Mouse (Mus musculus) liver, adult (tissue): Measurements from ENCODE around the gene Grk6.

Source experiments
- GATA4 ChIP-seq: IDR thresholded peaks from 2 replicates; pipeline ENCODE4 v1.6.1; 2014; ENCODE audit warnings: mild to moderate bottlenecking, low read length; ENCODE audit not compliant: insufficient replicate concordance

The Grk6 gene

DNA sequence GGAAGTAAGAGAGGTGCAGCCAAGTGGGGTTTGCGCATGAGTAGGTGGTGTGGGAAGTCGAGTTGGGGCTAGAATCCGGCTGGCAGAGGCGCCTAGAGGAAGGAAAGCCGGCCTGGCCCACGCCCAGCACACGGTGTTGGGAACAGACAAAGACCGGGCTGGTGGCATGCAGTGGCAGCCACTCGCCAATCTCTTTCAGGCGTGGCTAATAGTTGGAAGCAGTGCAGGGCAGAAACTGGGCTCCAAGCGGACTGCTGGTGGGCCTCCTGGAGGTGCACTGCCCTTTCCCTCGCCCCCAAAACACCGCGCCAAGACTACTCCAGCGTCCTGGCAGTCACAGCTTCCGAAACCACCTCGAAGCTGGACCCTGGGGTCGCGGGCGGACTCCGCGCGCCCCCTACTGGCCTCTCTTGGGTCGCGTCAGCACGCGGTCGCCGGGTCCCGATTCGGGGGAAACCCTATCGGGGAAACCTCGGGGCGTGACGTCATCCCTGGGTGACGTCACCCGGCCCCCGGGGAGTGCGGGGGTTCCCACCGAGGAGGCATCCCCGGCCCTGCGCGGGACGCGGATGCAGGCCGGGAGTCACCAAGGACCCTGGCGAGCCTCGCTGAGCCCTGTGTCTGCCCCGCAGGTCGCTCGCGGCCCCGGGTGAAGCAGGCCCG lies 26.4 kb downstream of the Grk6 start:
- no peak; the same call in 1 of the 2 replicates for TF ChIP-seq GATA4

- no peak for TF ChIP-seq GATA4
These were observed 26.9 kb downstream of the Grk6 start for GRCm38 (mm10) chr13:55471819-55472131.

DNA sequence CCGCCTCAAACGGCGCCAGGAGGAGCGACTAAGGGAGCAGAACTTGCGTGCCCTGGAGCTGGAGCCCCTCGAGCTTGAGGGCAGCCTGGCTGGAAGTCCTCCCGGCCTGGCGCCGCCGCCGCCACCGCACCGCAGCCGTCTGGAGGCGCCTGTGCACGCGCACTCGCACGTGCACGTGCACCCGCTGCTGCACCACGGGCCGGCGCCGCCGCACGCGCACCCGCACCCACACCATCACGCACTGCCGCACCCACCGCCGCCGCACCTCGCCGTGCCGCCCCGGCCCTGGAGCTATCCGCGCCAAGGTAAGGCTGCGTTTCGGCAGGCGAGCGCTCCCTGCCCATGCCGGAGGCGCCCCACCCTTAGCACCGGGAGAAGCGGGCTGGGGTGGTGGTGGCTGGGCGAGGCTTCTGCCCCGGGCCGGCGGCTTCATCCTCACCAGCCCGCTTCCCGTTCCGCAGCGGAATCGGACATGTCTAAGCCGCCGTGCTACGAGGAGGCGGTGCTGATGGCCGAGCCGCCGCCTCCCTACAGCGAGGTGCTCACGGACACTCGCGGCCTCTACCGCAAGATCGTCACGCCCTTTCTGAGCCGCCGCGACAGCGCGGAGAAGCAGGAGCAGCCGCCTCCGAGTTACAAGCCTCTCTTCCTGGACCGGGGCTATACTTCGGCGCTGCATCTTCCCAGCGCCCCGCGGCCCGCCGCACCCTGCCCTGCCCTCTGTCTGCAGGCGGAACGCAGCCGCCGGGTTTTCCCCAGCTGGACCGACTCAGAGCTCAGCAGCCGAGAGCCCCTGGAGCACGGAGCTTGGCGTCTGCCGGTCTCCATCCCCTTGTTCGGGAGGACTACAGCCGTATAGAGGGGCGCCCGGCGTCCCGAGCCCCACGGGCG lies 27.5 kb downstream of the Grk6 start:
- TF ChIP-seq GATA4 = no peak

DNA sequence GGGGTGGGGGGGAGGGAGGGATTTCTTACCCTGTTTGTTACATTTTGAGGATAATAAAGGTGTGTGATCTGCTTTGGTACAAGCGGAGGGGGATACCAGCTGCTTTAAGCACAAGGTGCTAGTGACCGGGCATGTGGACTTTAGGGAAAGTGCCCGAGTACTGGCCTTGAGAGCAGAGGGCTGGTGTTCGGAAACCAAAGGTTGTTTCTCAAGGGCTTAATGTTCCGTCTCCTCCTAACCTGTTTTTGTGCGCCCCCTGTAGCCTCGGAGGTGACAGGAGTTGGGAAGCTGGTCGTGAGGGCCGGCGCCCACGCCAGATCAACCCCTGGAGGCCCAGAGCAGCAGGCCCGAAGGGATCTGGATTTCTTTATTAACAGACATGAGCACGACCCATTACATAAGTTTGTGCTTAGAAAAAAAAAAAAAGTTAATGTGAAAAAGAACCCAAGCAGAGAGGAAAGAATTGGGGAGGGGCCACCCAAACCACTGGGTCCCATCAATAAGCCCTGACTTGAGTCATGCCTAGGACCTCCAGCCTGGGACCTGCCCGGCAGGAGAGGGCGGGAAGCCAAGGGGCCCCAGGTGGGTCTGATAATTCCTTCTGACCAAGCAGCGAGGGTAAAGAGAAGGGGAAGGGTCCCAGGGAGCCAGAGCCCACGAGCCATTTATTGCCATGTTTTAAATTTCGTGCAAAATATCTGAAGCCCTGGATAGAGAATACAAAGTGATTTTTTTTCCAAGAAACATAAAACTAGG lies 28.4 kb downstream of the Grk6 start:
- no peak for TF ChIP-seq GATA4

DNA sequence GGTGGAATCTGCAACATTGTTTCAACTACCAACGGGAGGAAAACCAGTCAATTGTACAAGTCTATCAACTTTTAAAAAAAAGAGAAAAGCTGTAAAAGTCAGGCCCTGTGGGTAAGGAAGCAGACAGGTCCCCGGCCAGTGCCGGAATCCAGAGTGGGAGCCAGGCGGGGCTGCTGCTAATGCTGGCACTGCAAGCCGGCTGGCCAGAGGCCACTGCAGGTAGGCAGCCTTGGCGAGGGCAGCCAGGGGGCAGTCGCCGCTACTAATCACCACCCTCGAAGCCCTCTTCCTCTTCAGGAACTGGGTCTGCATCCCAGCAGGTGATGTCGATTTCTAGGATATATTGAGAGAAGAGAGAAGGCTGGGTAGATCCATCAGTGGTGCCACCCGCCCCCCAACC lies 29.1 kb downstream of the Grk6 start:
- TF ChIP-seq GATA4 = no peak

DNA sequence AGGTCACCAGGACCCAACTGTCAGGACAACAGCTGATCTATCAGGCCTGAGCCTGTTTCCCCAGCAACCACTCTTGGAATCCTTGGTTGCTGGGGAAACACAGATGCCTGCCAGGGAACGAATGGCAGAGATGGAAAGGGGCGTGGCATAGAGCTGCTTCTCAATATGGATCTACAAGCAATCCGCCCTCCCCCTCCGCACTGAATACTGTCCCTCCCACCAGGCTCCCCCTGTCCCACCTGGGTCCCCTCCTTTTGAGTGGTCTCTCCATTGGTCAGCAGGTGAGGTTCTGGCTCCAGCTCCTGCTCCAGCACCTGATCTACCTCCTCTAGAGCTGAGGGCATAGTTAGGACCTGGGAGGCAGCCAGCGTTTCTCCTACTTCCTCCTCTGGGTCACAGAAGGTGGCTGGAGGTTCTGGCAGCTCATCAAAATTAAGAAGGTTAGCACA lies 29.8 kb downstream of the Grk6 start:
- no peak for TF ChIP-seq GATA4

DNA sequence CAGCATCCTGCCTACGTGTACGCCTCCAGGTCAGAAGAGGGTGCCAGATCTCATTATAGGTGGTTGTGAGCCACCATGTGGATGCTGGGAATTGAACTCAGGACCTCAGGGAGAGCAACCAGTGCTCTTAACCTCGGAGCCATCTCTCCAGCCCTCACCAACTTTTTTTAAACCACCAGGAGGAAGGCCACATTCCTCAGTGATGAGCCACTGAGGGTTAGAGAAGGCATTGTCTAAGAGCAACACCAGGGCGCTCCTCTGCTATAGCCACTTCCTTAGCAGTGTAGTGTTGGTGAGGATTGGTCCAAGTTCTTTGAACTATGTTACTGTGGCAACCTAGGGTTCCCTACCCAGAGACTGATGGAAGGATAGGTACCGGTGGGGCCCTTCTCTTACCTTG lies 30.9 kb downstream of the Grk6 start:
- TF ChIP-seq GATA4 = no peak

DNA sequence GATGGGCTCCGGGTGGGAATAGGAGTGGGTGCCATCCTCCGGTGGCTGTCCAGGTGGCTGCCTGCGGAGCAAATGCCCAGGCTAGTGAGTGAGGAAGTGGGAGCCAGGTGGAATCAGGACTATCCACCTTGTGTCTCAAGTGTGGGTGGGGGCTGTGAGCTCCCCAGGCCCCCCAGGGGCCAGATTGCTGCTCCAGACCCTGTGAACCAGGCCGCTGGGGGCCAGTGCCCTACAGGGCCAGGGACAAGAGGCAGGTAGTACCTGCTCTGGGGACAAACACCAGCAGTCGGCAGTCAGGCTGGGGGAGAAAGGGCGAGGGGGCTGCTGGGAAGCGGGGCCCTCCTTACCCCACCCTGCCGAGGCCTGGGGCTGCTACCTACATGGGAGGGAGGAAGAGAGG lies 31.4 kb downstream of the Grk6 start:
- no peak for TF ChIP-seq GATA4

GRCm38 (mm10) chr13:55477492-55477891 lies 32.6 kb downstream of the Grk6 start:
- TF ChIP-seq GATA4 = no peak

- no peak for TF ChIP-seq GATA4
These were observed 33.2 kb downstream of the Grk6 start for GRCm38 (mm10) chr13:55478036-55478435.

GRCm38 (mm10) chr13:55479008-55479407 lies 34.1 kb downstream of the Grk6 start:
- peak; percentile 72; the same call in 1 of the 2 replicates for TF ChIP-seq GATA4

GRCm38 (mm10) chr13:55479929-55480328 lies 35.1 kb downstream of the Grk6 start:
- TF ChIP-seq GATA4 = no peak

- TF ChIP-seq GATA4 = no peak
These were observed 37.7 kb downstream of the Grk6 start for GRCm38 (mm10) chr13:55482542-55482941.

DNA sequence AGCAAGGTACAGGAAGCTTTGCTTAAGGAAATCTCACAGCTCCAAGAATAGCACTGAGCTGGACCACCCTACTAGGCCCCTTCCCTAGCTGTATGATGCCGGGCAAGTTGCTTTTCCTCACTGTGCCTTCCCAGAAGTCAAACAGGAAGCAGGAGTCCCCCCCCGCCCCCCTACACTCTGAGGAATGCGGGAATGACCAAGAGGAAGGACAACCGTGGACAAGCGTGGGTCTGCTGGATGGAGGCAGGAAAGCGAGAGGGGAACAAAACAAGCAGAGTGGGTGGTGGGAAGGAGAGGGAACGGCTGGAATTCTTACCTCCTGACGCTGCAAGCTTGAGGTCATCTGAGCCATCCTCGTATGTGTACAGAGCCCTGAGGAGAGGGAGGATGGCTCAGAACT lies 38.2 kb downstream of the Grk6 start:
- no peak for TF ChIP-seq GATA4

- no peak for TF ChIP-seq GATA4
These were observed 38.7 kb downstream of the Grk6 start for GRCm38 (mm10) chr13:55483593-55483992.
